Mouse (Mus musculus): Measurements from ENCODE around the gene Acvr2b.
"Not testable (repeated sequence)": the region's sequence is repeated elsewhere in the genome, so short reads cannot be mapped to it uniquely, and the experiment has no call there.

- TF ChIP-seq CTCF (IDR thresholded peaks at IDR 0.05; ENCODE audit: control insufficient read depth, insufficient read depth, insufficient read length); MYOG (IDR thresholded peaks at IDR 0.05; ENCODE audit: control insufficient read depth, extremely low read depth, insufficient read length); USF1 (IDR thresholded peaks at IDR 0.05; ENCODE audit: low read depth); MAX (IDR thresholded peaks at IDR 0.05): not testable (repeated sequence)
Measured at GRCm38 (mm10) chr9:119370770-119371169, 31.1 kb upstream of the Acvr2b start.

All from C2C12 (cell line).